Mouse (Mus musculus): ENCODE results near the gene Agbl4. TPM values are rescaled to one million over a fixed set of nuclear protein-coding genes. Genes with fewer than 3 reads are reported as not detected.

The Agbl4 gene
- total and polyA plus RNA-seq, 3 experiments, result not detected

GRCm38 (mm10) chr4:111441709-111442108 lies 1044.2 kb downstream of the Agbl4 start (continued):
- peak; percentile 57 for TF ChIP-seq ELF1 (IDR thresholded peaks at IDR 0.05; ENCODE audit: low read depth, low read length)
- peak; percentile 66 for TF ChIP-seq MEF2A (IDR thresholded peaks at IDR 0.05; ENCODE audit: borderline replicate concordance, low read depth, low read length)
- TF ChIP-seq TCF12 (IDR thresholded peaks at IDR 0.05; ENCODE audit: low read depth, low read length), result peak; percentile 78
- TF ChIP-seq GABPA (IDR thresholded peaks at IDR 0.05; ENCODE audit: insufficient replicate concordance, low read depth, low read length), result no peak
- 0 out of 2 replicates have a peak, but pooled peaks have one; percentile 30 for TF ChIP-seq UBTF (IDR thresholded peaks at IDR 0.05; ENCODE audit: low read depth, low read length)

- peak; percentile 86 for DNase-seq (ENCODE audit: extremely low read depth)
- Histone ChIP-seq H3K9me3 (replicated peaks; ENCODE audit: low read length) (no peaks in the 10 kb centered on the region), H3K9ac (ENCODE audit: insufficient read depth, low read depth) (peak overlapping the region; percentile 43; the same call in 1 of the 2 replicates), H3K4me3 (replicated peaks in 1 of 3; ENCODE audit: low read depth in 2 of 3, low read length in 2 of 3, poor library complexity in 1 of 3) (peak overlapping the region in 1 of 3 experiments; percentile 18), H3K4me2 (ENCODE audit: insufficient read depth, low read depth, poor library complexity, severe bottlenecking) (peak overlapping the region; percentile 86), H3K36me3 (replicated peaks in 1 of 2; ENCODE audit: control insufficient read depth in 1 of 2, insufficient read depth in 1 of 2, low read length in 1 of 2) (peaks cover 21 to 22% of the 10 kb centered on the region in 2 experiments), H3K4me1 (ENCODE audit: control insufficient read depth in 1 of 2, insufficient read depth in 2 of 2) (peaks cover 50 to 67% of the 10 kb centered on the region in 2 experiments), H3K27me3 (replicated peaks) (no peaks in the 10 kb centered on the region), H3K27ac (ENCODE audit: insufficient read depth, low read depth) (peak overlapping the region; percentile 100), H3K79me2 (replicated peaks; ENCODE audit: control insufficient read depth, extremely low read depth, insufficient read depth, poor library complexity, severe bottlenecking) (peaks cover 10% of the 10 kb centered on the region)
- dilution Hi-C loops (cut with MboI; ENCODE audit: extremely low pct_ligation_motif_present, extremely low pct_unique_long_range_greater_than_20kb, low sequenced_read_pairs), result no loop called here
- in situ Hi-C loops (cut with MboI; ENCODE audit: low pct_ligation_motif_present, low pct_unique_long_range_greater_than_20kb, low sequenced_read_pairs), result no loop called here
- peak; percentile 90 for TF ChIP-seq MEF2A (IDR thresholded peaks at IDR 0.05; ENCODE audit: borderline replicate concordance, low read depth, low read length)
- no peak for TF ChIP-seq POLR2AphosphoS2 (IDR thresholded peaks at IDR 0.05; ENCODE audit: low read depth, low read length)
- TF ChIP-seq TBP (conservative IDR thresholded peaks at IDR 0.05; ENCODE audit: low read depth, low read length), result peak; percentile 41; the same call in 1 of the 2 replicates
- no peak for TF ChIP-seq ZC3H11A (IDR thresholded peaks at IDR 0.05; ENCODE audit: low read depth, low read length)
- no peak for TF ChIP-seq PAX5 (IDR thresholded peaks at IDR 0.05; ENCODE audit: low read length)
- peak; percentile 19; the same call in 1 of the 2 replicates for TF ChIP-seq SMC3 (IDR thresholded peaks at IDR 0.05; ENCODE audit: low read depth, low read length)
- no peak for TF ChIP-seq USF2 (conservative IDR thresholded peaks at IDR 0.05; ENCODE audit: low read depth, low read length)
- TF ChIP-seq JUN (IDR thresholded peaks at IDR 0.05; ENCODE audit: insufficient read depth, low read depth, low read length), result peak; percentile 63
- TF ChIP-seq JUND (conservative IDR thresholded peaks at IDR 0.05; ENCODE audit: low read depth, low read length), result peak; percentile 76
- TF ChIP-seq RCOR1 (conservative IDR thresholded peaks at IDR 0.05; ENCODE audit: low read depth, low read length), result peak; percentile 52; the same call in 1 of the 2 replicates
- TF ChIP-seq MXI1 (IDR thresholded peaks at IDR 0.05; ENCODE audit: low read depth, low read length), result peak; percentile 94
- TF ChIP-seq NRF1 (IDR thresholded peaks at IDR 0.05; ENCODE audit: low read depth, low read length), result no peak
- peak; percentile 94 for TF ChIP-seq ETS1 (conservative IDR thresholded peaks at IDR 0.05; ENCODE audit: low read depth, low read length)
- no peak; the same call in 1 of the 2 replicates for TF ChIP-seq RAD21 (IDR thresholded peaks at IDR 0.05; ENCODE audit: low read depth, low read length)
- TF ChIP-seq MAZ (IDR thresholded peaks at IDR 0.05; ENCODE audit: low read depth, low read length), result no peak
- 0 out of 2 replicates have a peak, but pooled peaks have one; percentile 11 for TF ChIP-seq KAT2A (IDR thresholded peaks at IDR 0.05; ENCODE audit: insufficient replicate concordance, low read length)
- no peak; the same call in 1 of the 2 replicates for TF ChIP-seq HCFC1 (IDR thresholded peaks at IDR 0.05; ENCODE audit: low read depth, low read length)
- no peak for TF ChIP-seq UBTF (IDR thresholded peaks at IDR 0.05; ENCODE audit: low read depth, low read length)
- TF ChIP-seq E2F4 (IDR thresholded peaks at IDR 0.05; ENCODE audit: insufficient replicate concordance, low read depth, low read length), result no peak
- TF ChIP-seq ZNF384 (IDR thresholded peaks at IDR 0.05; ENCODE audit: low read depth, low read length), result peak; percentile 99
- peak; percentile 85 for TF ChIP-seq TCF12 (IDR thresholded peaks at IDR 0.05; ENCODE audit: low read depth, low read length)
- peak; percentile 89 for TF ChIP-seq CHD2 (IDR thresholded peaks at IDR 0.05; ENCODE audit: low read length)
- TF ChIP-seq USF1 (IDR thresholded peaks at IDR 0.05; ENCODE audit: low read depth, low read length), result peak; percentile 40
- TF ChIP-seq MAX (IDR thresholded peaks at IDR 0.05; ENCODE audit: low read length), result peak; percentile 87
- TF ChIP-seq NELFE (IDR thresholded peaks at IDR 0.05; ENCODE audit: low read depth, low read length), result no peak
- TF ChIP-seq ZMIZ1 (IDR thresholded peaks at IDR 0.05; ENCODE audit: low read depth, low read length), result no peak
- no peak for TF ChIP-seq GABPA (IDR thresholded peaks at IDR 0.05; ENCODE audit: insufficient replicate concordance, low read depth, low read length)
- no peak; the same call in 1 of the 2 replicates for TF ChIP-seq ZKSCAN1 (IDR thresholded peaks at IDR 0.05; ENCODE audit: borderline replicate concordance, low read depth, low read length)
- peak; percentile 96 for TF ChIP-seq SIN3A (IDR thresholded peaks at IDR 0.05; ENCODE audit: low read length)
- peak; percentile 98 for TF ChIP-seq IRF4 (IDR thresholded peaks at IDR 0.05; ENCODE audit: low read depth, low read length)
- TF ChIP-seq EP300 (IDR thresholded peaks at IDR 0.05; ENCODE audit: low read length), result peak; percentile 99
- TF ChIP-seq CHD1 (IDR thresholded peaks at IDR 0.05; ENCODE audit: low read depth, low read length), result no peak; the same call in 1 of the 2 replicates
- peak; percentile 41 for TF ChIP-seq POLR2A (IDR thresholded peaks at IDR 0.05; ENCODE audit: low read depth, low read length)
These were observed 1045.2 kb downstream of the Agbl4 start for GRCm38 (mm10) chr4:111442435-111443238.
